Mouse (Mus musculus): ENCODE data around the gene Ltbr. TPM values are rescaled to one million over a fixed set of nuclear protein-coding genes. Genes with fewer than 3 reads are reported as not detected.

The Ltbr gene
- polyA plus RNA-seq, 1 experiment from 2014 or later, result 55.1 TPM

- ATAC-seq (ENCODE audit: insufficient number of reproducible peaks, insufficient read depth, low FRiP score, low read depth), result peak; percentile 86
- peak overlapping the region; percentile 86 for H3K9ac ChIP-seq (replicated peaks; ENCODE audit: low read depth, low read length)
Measured at GRCm38 (mm10) chr6:125349575-125350230, 36.0 kb upstream of the Ltbr start.

GRCm38 (mm10) chr6:125348721-125349574 lies 35.3 kb upstream of the Ltbr start, which contains the start of gene Tnfrsf1a:
Gene Tnfrsf1a (plus strand): TSS chr6:125349362.
- Histone ChIP-seq H3K4me1 (ENCODE audit: control insufficient read depth, insufficient read depth, low read length) (peaks cover 29% of the 10 kb centered on the region), H3K4me3 (ENCODE audit: low read depth, low read length) (peak within 1 kb of the TSS; percentile 82), H3K9ac (replicated peaks; ENCODE audit: low read depth, low read length) (peak within 1 kb of the TSS; percentile 86), H3K9me3 (ENCODE audit: control insufficient read depth, low read depth, low read length) (no peaks in the 10 kb centered on the region), H3K27me3 (ENCODE audit: control insufficient read depth, insufficient read depth, low read length) (no peaks in the 10 kb centered on the region), H3K27ac (ENCODE audit: low read length) (peak within 1 kb of the TSS; percentile 91), H3K4me2 (replicated peaks; ENCODE audit: low read depth, low read length) (peak within 1 kb of the TSS; percentile 62), H3K36me3 (ENCODE audit: control insufficient read depth, insufficient read depth, low read length) (no peaks in the 10 kb centered on the region)
- ATAC-seq (ENCODE audit: insufficient number of reproducible peaks, insufficient read depth, low FRiP score, low read depth), result peak; percentile 19; the same call in 1 of the 2 replicates
- WGBS, result 9% methylated on average over 22 of the region's 22 CpGs

More at GRCm38 (mm10) chr6:125349575-125350230, 36.0 kb upstream of the Ltbr start:
- Histone ChIP-seq H3K36me3 (ENCODE audit: control insufficient read depth, insufficient read depth, low read length) (no peaks in the 10 kb centered on the region), H3K27ac (ENCODE audit: low read length) (peak overlapping the region; percentile 91), H3K4me2 (replicated peaks; ENCODE audit: low read depth, low read length) (peak overlapping the region; percentile 62), H3K27me3 (ENCODE audit: control insufficient read depth, insufficient read depth, low read length) (no peaks in the 10 kb centered on the region), H3K9me3 (ENCODE audit: control insufficient read depth, low read depth, low read length) (no peaks in the 10 kb centered on the region), H3K4me3 (ENCODE audit: low read depth, low read length) (peak overlapping the region; percentile 82), H3K4me1 (ENCODE audit: control insufficient read depth, insufficient read depth, low read length) (peaks cover 34% of the 10 kb centered on the region)
- WGBS, result under 1% methylated on average over 27 of the region's 27 CpGs

- Histone ChIP-seq H3K4me3 (ENCODE audit: low read depth, low read length) (no peak overlapping the region), H3K9me3 (ENCODE audit: control insufficient read depth, low read depth, low read length) (no peaks in the 10 kb centered on the region), H3K4me2 (replicated peaks; ENCODE audit: low read depth, low read length) (no peak overlapping the region), H3K27ac (ENCODE audit: low read length) (no peak overlapping the region), H3K36me3 (ENCODE audit: control insufficient read depth, insufficient read depth, low read length) (no peaks in the 10 kb centered on the region), H3K4me1 (ENCODE audit: control insufficient read depth, insufficient read depth, low read length) (peaks cover 7% of the 10 kb centered on the region), H3K27me3 (ENCODE audit: control insufficient read depth, insufficient read depth, low read length) (no peaks in the 10 kb centered on the region), H3K9ac (replicated peaks; ENCODE audit: low read depth, low read length) (no peak overlapping the region)
- 66% methylated on average over 2 of the region's 2 CpGs for WGBS
- no peak for ATAC-seq (ENCODE audit: insufficient number of reproducible peaks, insufficient read depth, low FRiP score, low read depth)
Measured at GRCm38 (mm10) chr6:125346029-125346428, 32.3 kb upstream of the Ltbr start.

- WGBS, result 68% methylated on average over 1 of the region's 1 CpGs
- Histone ChIP-seq H3K4me3 (ENCODE audit: low read depth, low read length) (no peak overlapping the region), H3K4me1 (ENCODE audit: control insufficient read depth, insufficient read depth, low read length) (peaks cover 3% of the 10 kb centered on the region; the same call in 1 of the 2 replicates), H3K27ac (ENCODE audit: low read length) (no peak overlapping the region), H3K4me2 (replicated peaks; ENCODE audit: low read depth, low read length) (no peak overlapping the region), H3K36me3 (ENCODE audit: control insufficient read depth, insufficient read depth, low read length) (no peaks in the 10 kb centered on the region), H3K27me3 (ENCODE audit: control insufficient read depth, insufficient read depth, low read length) (no peaks in the 10 kb centered on the region), H3K9me3 (ENCODE audit: control insufficient read depth, low read depth, low read length) (no peaks in the 10 kb centered on the region), H3K9ac (replicated peaks; ENCODE audit: low read depth, low read length) (no peak overlapping the region)
- no peak for ATAC-seq (ENCODE audit: insufficient number of reproducible peaks, insufficient read depth, low FRiP score, low read depth)
Measured at GRCm38 (mm10) chr6:125345625-125346024, 31.9 kb upstream of the Ltbr start.

- H3K9me3 ChIP-seq (ENCODE audit: control insufficient read depth, low read depth, low read length), result no peaks in the 10 kb centered on the region
- no peak for ATAC-seq (ENCODE audit: insufficient number of reproducible peaks, insufficient read depth, low FRiP score, low read depth)
- peaks cover 3% of the 10 kb centered on the region; the same call in 1 of the 2 replicates for H3K4me1 ChIP-seq (ENCODE audit: control insufficient read depth, insufficient read depth, low read length)
- no peaks in the 10 kb centered on the region for H3K27me3 ChIP-seq (ENCODE audit: control insufficient read depth, insufficient read depth, low read length)
- no peak overlapping the region for H3K4me3 ChIP-seq (ENCODE audit: low read depth, low read length)
- no peaks in the 10 kb centered on the region for H3K36me3 ChIP-seq (ENCODE audit: control insufficient read depth, insufficient read depth, low read length)
- no peak overlapping the region for H3K9ac ChIP-seq (replicated peaks; ENCODE audit: low read depth, low read length)
- no peak overlapping the region for H3K27ac ChIP-seq (ENCODE audit: low read length)
- no peak overlapping the region for H3K4me2 ChIP-seq (replicated peaks; ENCODE audit: low read depth, low read length)
- 57% methylated on average over 4 of the region's 4 CpGs for WGBS
Measured at GRCm38 (mm10) chr6:125344866-125345265, 31.2 kb upstream of the Ltbr start.

GRCm38 (mm10) chr6:125344084-125344483 lies 30.4 kb upstream of the Ltbr start:
- no peaks in the 10 kb centered on the region for H3K36me3 ChIP-seq (ENCODE audit: control insufficient read depth, insufficient read depth, low read length)
- H3K9ac ChIP-seq (replicated peaks; ENCODE audit: low read depth, low read length), result no peak overlapping the region
- 0 out of 2 replicates have a peak, but pooled peaks have one; percentile 14 for ATAC-seq (ENCODE audit: insufficient number of reproducible peaks, insufficient read depth, low FRiP score, low read depth)
- no peak overlapping the region for H3K4me3 ChIP-seq (ENCODE audit: low read depth, low read length)
- H3K4me1 ChIP-seq (ENCODE audit: control insufficient read depth, insufficient read depth, low read length), result peaks cover 3% of the 10 kb centered on the region; the same call in 1 of the 2 replicates
- H3K27ac ChIP-seq (ENCODE audit: low read length), result peak overlapping the region; percentile 17; the same call in 1 of the 2 replicates
- no peaks in the 10 kb centered on the region for H3K27me3 ChIP-seq (ENCODE audit: control insufficient read depth, insufficient read depth, low read length)
- H3K4me2 ChIP-seq (replicated peaks; ENCODE audit: low read depth, low read length), result no peak overlapping the region
- no peaks in the 10 kb centered on the region for H3K9me3 ChIP-seq (ENCODE audit: control insufficient read depth, low read depth, low read length)
- 22% methylated on average over 8 of the region's 8 CpGs for WGBS

GRCm38 (mm10) chr6:125342198-125342597 lies 28.5 kb upstream of the Ltbr start:
- H3K27ac ChIP-seq (ENCODE audit: low read length), result no peak overlapping the region
- no peak for ATAC-seq (ENCODE audit: insufficient number of reproducible peaks, insufficient read depth, low FRiP score, low read depth)
- H3K4me2 ChIP-seq (replicated peaks; ENCODE audit: low read depth, low read length), result no peak overlapping the region
- no peaks in the 10 kb centered on the region for H3K36me3 ChIP-seq (ENCODE audit: control insufficient read depth, insufficient read depth, low read length)
- no peak overlapping the region for H3K9ac ChIP-seq (replicated peaks; ENCODE audit: low read depth, low read length)
- H3K9me3 ChIP-seq (ENCODE audit: control insufficient read depth, low read depth, low read length), result no peaks in the 10 kb centered on the region
- 75% methylated on average over 3 of the region's 3 CpGs for WGBS
- H3K27me3 ChIP-seq (ENCODE audit: control insufficient read depth, insufficient read depth, low read length), result no peaks in the 10 kb centered on the region
- peaks cover 3% of the 10 kb centered on the region; the same call in 1 of the 2 replicates for H3K4me1 ChIP-seq (ENCODE audit: control insufficient read depth, insufficient read depth, low read length)
- H3K4me3 ChIP-seq (ENCODE audit: low read depth, low read length), result no peak overlapping the region

GRCm38 (mm10) chr6:125340244-125340643 lies 26.6 kb upstream of the Ltbr start:
- H3K27ac ChIP-seq (ENCODE audit: low read length), result peak overlapping the region; percentile 61; the same call in 1 of the 2 replicates
- no peaks in the 10 kb centered on the region for H3K9me3 ChIP-seq (ENCODE audit: control insufficient read depth, low read depth, low read length)
- peaks cover 3% of the 10 kb centered on the region; the same call in 1 of the 2 replicates for H3K4me1 ChIP-seq (ENCODE audit: control insufficient read depth, insufficient read depth, low read length)
- H3K27me3 ChIP-seq (ENCODE audit: control insufficient read depth, insufficient read depth, low read length), result no peaks in the 10 kb centered on the region
- no peak overlapping the region for H3K4me2 ChIP-seq (replicated peaks; ENCODE audit: low read depth, low read length)
- ATAC-seq (ENCODE audit: insufficient number of reproducible peaks, insufficient read depth, low FRiP score, low read depth), result no peak; the same call in 1 of the 2 replicates
- H3K36me3 ChIP-seq (ENCODE audit: control insufficient read depth, insufficient read depth, low read length), result no peaks in the 10 kb centered on the region
- 72% methylated on average over 5 of the region's 5 CpGs for WGBS
- no peak overlapping the region for H3K9ac ChIP-seq (replicated peaks; ENCODE audit: low read depth, low read length)
- H3K4me3 ChIP-seq (ENCODE audit: low read depth, low read length), result no peak overlapping the region
